Mouse (Mus musculus): ENCODE measurements around the gene Olfr812. TPM values are rescaled to one million over a fixed set of nuclear protein-coding genes. Genes with fewer than 3 reads are reported as not detected.

Gene Olfr812
- polyA plus RNA-seq (2017; shearing (Covaris generic)), result not detected

DNA sequence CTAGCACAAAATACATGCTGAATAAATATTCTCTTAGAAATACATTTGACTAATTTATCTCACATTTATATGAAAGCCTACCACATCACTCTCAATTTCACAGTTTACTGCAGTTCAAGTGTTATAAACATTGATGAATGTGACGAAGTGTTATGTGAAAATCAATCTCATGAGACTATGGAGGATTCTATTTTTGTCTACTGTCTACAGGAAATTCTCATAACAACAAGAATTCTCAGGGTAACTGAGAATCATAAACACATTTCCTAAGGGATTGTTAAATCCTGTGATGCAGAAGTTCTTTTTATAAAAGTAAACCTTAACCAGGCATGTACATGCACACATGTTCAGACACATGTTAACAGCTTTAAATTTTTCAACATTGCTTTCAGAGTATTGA lies at the start of gene Olfr812:
Gene Olfr812 (minus strand): TSS at position 101 of the 400 bp plus-strand sequence.

GRCm38 (mm10) chr10:129879751-129880150 lies 33.9 kb upstream of the Olfr812 start, which contains the start of gene Olfr814:
TSS of gene Olfr814 (minus strand) at chr10:129879851.

GRCm38 (mm10) chr10:129855067-129855466 lies 9.2 kb upstream of the Olfr812 start, which contains the start of gene Olfr813:
TSS of gene Olfr813 (plus strand) at chr10:129855367.

GRCm38 (mm10) chr10:129804296-129804695 lies 41.6 kb downstream of the Olfr812 start, which contains the start of gene Olfr811:
TSS of gene Olfr811 (minus strand) at chr10:129804396.

GRCm38 (mm10) chr10:129794817-129795216 lies 51.1 kb downstream of the Olfr812 start, which contains the start of gene Olfr810:
TSS of gene Olfr810 (minus strand) at chr10:129794917.

Other genes with a start within 250 kb of the Olfr812 start
- not detected for gene Olfr796, start 233.5 kb downstream of the Olfr812 start, polyA plus RNA-seq (2017; shearing (Covaris generic))
- gene Olfr798, start 218.2 kb downstream of the Olfr812 start, polyA plus RNA-seq (2017; shearing (Covaris generic)), result not detected
- not detected for gene Olfr799, start 208.6 kb downstream of the Olfr812 start, polyA plus RNA-seq (2017; shearing (Covaris generic))
- not detected for gene Olfr800, start 188.4 kb downstream of the Olfr812 start, polyA plus RNA-seq (2017; shearing (Covaris generic))
- not detected for gene Olfr801, start 172.2 kb downstream of the Olfr812 start, polyA plus RNA-seq (2017; shearing (Covaris generic))
- not detected for gene Olfr802, start 157.9 kb downstream of the Olfr812 start, polyA plus RNA-seq (2017; shearing (Covaris generic))
- not detected for gene Olfr803, start 151.8 kb downstream of the Olfr812 start, polyA plus RNA-seq (2017; shearing (Covaris generic))
- gene Olfr804, start 142.9 kb downstream of the Olfr812 start, polyA plus RNA-seq (2017; shearing (Covaris generic)), result not detected
- not detected for gene Olfr805, start 116.7 kb downstream of the Olfr812 start, polyA plus RNA-seq (2017; shearing (Covaris generic))
- not detected for gene Olfr806, start 104.2 kb downstream of the Olfr812 start, polyA plus RNA-seq (2017; shearing (Covaris generic))
- not detected for gene Olfr807, start 88.3 kb downstream of the Olfr812 start, polyA plus RNA-seq (2017; shearing (Covaris generic))
- gene Olfr808, start 80.6 kb downstream of the Olfr812 start, polyA plus RNA-seq (2017; shearing (Covaris generic)), result not detected
- gene Olfr809, start 71.5 kb downstream of the Olfr812 start, polyA plus RNA-seq (2017; shearing (Covaris generic)), result not detected
- gene Olfr810, start 51.2 kb downstream of the Olfr812 start, polyA plus RNA-seq (2017; shearing (Covaris generic)), result not detected
- not detected for gene Olfr811, start 41.7 kb downstream of the Olfr812 start, polyA plus RNA-seq (2017; shearing (Covaris generic))
- gene Olfr813, start 9.3 kb upstream of the Olfr812 start, polyA plus RNA-seq (2017; shearing (Covaris generic)), result not detected
- not detected for gene Olfr814, start 33.8 kb upstream of the Olfr812 start, polyA plus RNA-seq (2017; shearing (Covaris generic))
- not detected for gene Olfr815, start 59.8 kb upstream of the Olfr812 start, polyA plus RNA-seq (2017; shearing (Covaris generic))
- not detected for gene Olfr816, start 69.5 kb upstream of the Olfr812 start, polyA plus RNA-seq (2017; shearing (Covaris generic))
- gene Olfr818, start 103.0 kb upstream of the Olfr812 start, polyA plus RNA-seq (2017; shearing (Covaris generic)), result not detected
- gene Olfr819, start 121.2 kb upstream of the Olfr812 start, polyA plus RNA-seq (2017; shearing (Covaris generic)), result not detected
- not detected for gene Olfr247, start 130.0 kb upstream of the Olfr812 start, polyA plus RNA-seq (2017; shearing (Covaris generic))
- not detected for gene Gm10310, start 139.0 kb upstream of the Olfr812 start, polyA plus RNA-seq (2017; shearing (Covaris generic))
- not detected for gene Olfr820, start 166.5 kb upstream of the Olfr812 start, polyA plus RNA-seq (2017; shearing (Covaris generic))
- gene Olfr821, start 184.3 kb upstream of the Olfr812 start, polyA plus RNA-seq (2017; shearing (Covaris generic)), result not detected
- not detected for gene Olfr822, start 225.1 kb upstream of the Olfr812 start, polyA plus RNA-seq (2017; shearing (Covaris generic))

Data from inflammation-experienced regulatory T-cells, adult 16 weeks (primary cell).